Mouse (Mus musculus) spleen, adult 2 months (tissue): ENCODE results near the gene Cyb5r2.

Experiments used
- CTCF ChIP-seq: fragments of 200-500 bp; IDR thresholded peaks from 2 replicates; pipeline ENCODE4 v1.5.1; 2011; ENCODE audit warnings: mild to moderate bottlenecking, inconsistent platforms; ENCODE audit not compliant: insufficient read depth, insufficient read length, insufficient replicate concordance; ENCODE audit errors: extremely low read depth
- POLR2A ChIP-seq: fragments of 200-500 bp; IDR thresholded peaks from 2 replicates; pipeline ENCODE4 v1.6.1; 2011; ENCODE audit warnings: low read depth, low read length, inconsistent platforms

DNA sequence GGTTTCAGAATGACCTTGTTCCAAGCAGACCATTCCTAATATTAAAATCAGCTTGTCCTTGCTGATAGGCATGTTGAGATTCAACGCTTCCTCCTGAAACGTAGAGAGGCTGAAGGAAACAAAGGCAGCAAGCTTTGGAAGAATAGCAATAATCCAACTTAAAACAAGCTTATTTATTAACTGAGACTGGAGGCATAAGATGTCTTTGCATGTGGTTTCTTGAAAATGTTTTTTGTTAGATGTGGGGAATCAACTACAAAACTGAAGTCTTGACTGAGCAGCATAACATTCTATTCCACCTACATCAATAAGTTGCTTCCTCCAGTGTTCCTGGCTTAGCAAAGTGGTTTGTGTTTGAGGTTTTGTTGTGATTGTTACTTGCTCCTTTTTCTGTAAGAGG, 43.3 kb upstream of the Cyb5r2 start, which contains the start of gene Ovch2:
- no peak for TF ChIP-seq POLR2A
- no peak for TF ChIP-seq CTCF
